Mouse (Mus musculus): ENCODE data around the gene Eif4e3.

Gene Eif4e3

DNA sequence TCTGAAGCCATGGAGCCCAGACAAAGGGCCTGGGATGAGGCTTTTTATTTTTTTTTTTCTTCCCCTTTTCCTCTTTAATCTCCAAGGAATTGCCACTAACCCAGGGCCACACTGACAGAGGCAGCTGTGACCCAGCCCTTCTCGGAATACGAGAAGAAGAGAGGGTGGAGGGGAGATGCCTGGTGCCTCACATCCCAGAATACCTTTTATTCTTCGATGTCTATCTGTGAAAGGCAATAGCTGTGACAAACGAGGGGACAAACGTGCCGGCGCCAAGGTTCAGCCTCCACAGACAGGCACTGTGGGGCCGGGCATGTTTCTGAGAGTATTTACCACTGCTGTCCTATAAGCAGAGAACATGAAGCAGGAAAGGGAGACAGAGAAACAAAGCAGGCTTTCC lies 66.9 kb downstream of the Eif4e3 start:
- Histone ChIP-seq H3K27me3 (ENCODE audit: control insufficient read depth, insufficient read depth, low read length, poor library complexity, severe bottlenecking) (no peaks in the 10 kb centered on the region), H3K36me3 (ENCODE audit: control insufficient read depth, insufficient read depth, low read length, poor library complexity, severe bottlenecking) (no peaks in the 10 kb centered on the region)
- no peak for DNase-seq (ENCODE audit: low read depth, low spot score)

- DNase-seq (ENCODE audit: low read depth, low spot score): no peak
- Histone ChIP-seq H3K36me3 (ENCODE audit: control insufficient read depth, insufficient read depth, low read length, poor library complexity, severe bottlenecking) (no peaks in the 10 kb centered on the region), H3K27me3 (ENCODE audit: control insufficient read depth, insufficient read depth, low read length, poor library complexity, severe bottlenecking) (no peaks in the 10 kb centered on the region)
Observed at GRCm38 (mm10) chr6:99599229-99599628, 67.3 kb downstream of the Eif4e3 start.

- DNase-seq (ENCODE audit: low read depth, low spot score): no peak
Observed at GRCm38 (mm10) chr6:99577040-99577439, 89.5 kb downstream of the Eif4e3 start.

DNA sequence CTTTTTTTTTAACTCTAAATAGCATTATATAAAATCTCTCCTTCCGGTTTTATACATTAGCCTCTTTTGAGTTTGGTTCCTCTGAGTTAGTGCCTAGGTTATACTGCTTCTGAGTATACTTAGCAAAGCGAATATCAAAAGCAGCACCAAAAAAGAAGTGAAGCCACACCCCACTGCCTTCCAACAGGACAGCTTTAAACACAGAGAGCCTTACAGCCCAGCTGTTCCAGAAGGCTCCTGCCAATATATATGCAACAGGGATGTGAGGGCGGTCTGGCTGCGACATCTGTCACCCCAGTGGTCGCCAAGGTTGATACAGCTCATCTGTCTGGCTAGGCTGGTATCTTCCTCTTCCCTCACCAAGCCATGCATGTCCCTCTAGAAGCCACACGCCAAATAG lies 90.9 kb downstream of the Eif4e3 start:
- DNase-seq (ENCODE audit: low read depth, low spot score): no peak
- Histone ChIP-seq H3K27me3 (ENCODE audit: control insufficient read depth, insufficient read depth, low read length, poor library complexity, severe bottlenecking) (no peaks in the 10 kb centered on the region), H3K36me3 (ENCODE audit: control insufficient read depth, insufficient read depth, low read length, poor library complexity, severe bottlenecking) (no peaks in the 10 kb centered on the region)

More at GRCm38 (mm10) chr6:99577040-99577439, 89.5 kb downstream of the Eif4e3 start:
- H3K27me3 ChIP-seq (ENCODE audit: control insufficient read depth, insufficient read depth, low read length, poor library complexity, severe bottlenecking): no peaks in the 10 kb centered on the region
- no peaks in the 10 kb centered on the region for H3K36me3 ChIP-seq (ENCODE audit: control insufficient read depth, insufficient read depth, low read length, poor library complexity, severe bottlenecking)

All from splenic B cell, adult 2 months (primary cell).